Mouse (Mus musculus) 3T3-L1 (cell line): ENCODE results near the gene Gm10840.
"Not testable (repeated sequence)": the region's sequence is repeated elsewhere in the genome, so short reads cannot be mapped to it uniquely, and the experiment has no call there.

Experiments
- DNase-seq: peaks from one replicate; pipeline ENCODE4 v3.0.0-alpha.2; 2015; ENCODE audit warnings: low read depth, low spot score

The Gm10840 gene

GRCm38 (mm10) chr11:106195341-106195740 lies 34.7 kb downstream of the Gm10840 start:
- DNase-seq: peak; percentile 87

- DNase-seq: no peak
These were observed 37.6 kb downstream of the Gm10840 start for GRCm38 (mm10) chr11:106198277-106198676.

GRCm38 (mm10) chr11:106199997-106200396 lies 39.3 kb downstream of the Gm10840 start:
- not testable (repeated sequence) for DNase-seq

GRCm38 (mm10) chr11:106200756-106201155 lies 40.1 kb downstream of the Gm10840 start:
- DNase-seq: no peak

GRCm38 (mm10) chr11:106201337-106202122 lies 40.9 kb downstream of the Gm10840 start:
- DNase-seq: no peak

- no peak for DNase-seq
These were observed 41.4 kb downstream of the Gm10840 start, which contains the start of gene Strada for GRCm38 (mm10) chr11:106202123-106202465. Strada (minus strand) TSS chr11:106202168.
